Mouse (Mus musculus) stomach, embryonic 16.5 days (tissue): ENCODE data around the gene Parp9. TPM values are rescaled to one million over a fixed set of nuclear protein-coding genes. Genes with fewer than 3 reads are reported as not detected.
A peak's percentile ranks its signal among the peaks of the same experiment; 100 is the strongest.
"Not testable (repeated sequence)": the region's sequence is repeated elsewhere in the genome, so short reads cannot be mapped to it uniquely, and the experiment has no call there.

Source experiments
- ATAC-seq: fragments of 200-750 bp; cut with Nextera tagmentation; 2 replicates; pipeline ENCODE4 v1.8.0; 2017; ENCODE audit warnings: moderate number of reproducible peaks, moderate TSS enrichment; ENCODE audit not compliant: insufficient read depth, low FRiP score
- H3K27ac ChIP-seq: fragments of 300-500 bp; sonication (generic); 2 replicates; pipeline ENCODE4 v1.5.1; 2014; ENCODE audit warnings: low read length
- H3K27me3 ChIP-seq: fragments of 300-500 bp; sonication (generic); 2 replicates; pipeline ENCODE4 v1.6.1; 2014; ENCODE audit warnings: low read length, control low read depth, mixed read lengths; ENCODE audit not compliant: control insufficient read depth, insufficient read depth
- H3K36me3 ChIP-seq: fragments of 300-500 bp; sonication (generic); 2 replicates; pipeline ENCODE4 v1.6.1; 2014; ENCODE audit warnings: low read length; ENCODE audit not compliant: control insufficient read depth, insufficient read depth
- H3K4me1 ChIP-seq: fragments of 300-500 bp; sonication (generic); 2 replicates; pipeline ENCODE4 v1.6.1; 2014; ENCODE audit warnings: low read length, control low read depth, mixed read lengths; ENCODE audit not compliant: control insufficient read depth, insufficient read depth
- H3K4me2 ChIP-seq: fragments of 300-500 bp; sonication (generic); 2 replicates; pipeline ENCODE4 v1.6.1; 2014; ENCODE audit warnings: low read depth, low read length, mixed read lengths
- H3K4me3 ChIP-seq: fragments of 300-500 bp; sonication (generic); replicated peaks from 2 replicates; pipeline ENCODE4 v1.5.1; 2014; ENCODE audit warnings: mild to moderate bottlenecking, low read length
- H3K9ac ChIP-seq: fragments of 300-500 bp; sonication (generic); 2 replicates; pipeline ENCODE4 v1.6.1; 2014; ENCODE audit warnings: low read length
- H3K9me3 ChIP-seq: fragments of 300-500 bp; sonication (generic); replicated peaks from 2 replicates; pipeline ENCODE4 v1.6.1; 2016; ENCODE audit warnings: low read length, control low read depth; ENCODE audit not compliant: control insufficient read depth
- WGBS: fragments of 180-500 bp; shearing (Covaris S2); extraction: QIAGEN DNeasy Blood & Tissue Kit; methylation state at CpG from one replicate; pipeline ENCODE4 v1.1.7; 2014; 5-methylcytosine and 5-hydroxymethylcytosine counted together
- polyA plus RNA-seq: library from polyadenylated mRNA; unstranded; fragments of >200 nt; fragmentation: Nextera tagmentation; extraction: Ambion mirVana; gene quantifications from 2 replicates; pipeline ENCODE4 v1.2.1, GENCODE M21; 2015

The Parp9 gene
- polyA plus RNA-seq: 10.7 and 10.9 TPM in 2 replicates

DNA sequence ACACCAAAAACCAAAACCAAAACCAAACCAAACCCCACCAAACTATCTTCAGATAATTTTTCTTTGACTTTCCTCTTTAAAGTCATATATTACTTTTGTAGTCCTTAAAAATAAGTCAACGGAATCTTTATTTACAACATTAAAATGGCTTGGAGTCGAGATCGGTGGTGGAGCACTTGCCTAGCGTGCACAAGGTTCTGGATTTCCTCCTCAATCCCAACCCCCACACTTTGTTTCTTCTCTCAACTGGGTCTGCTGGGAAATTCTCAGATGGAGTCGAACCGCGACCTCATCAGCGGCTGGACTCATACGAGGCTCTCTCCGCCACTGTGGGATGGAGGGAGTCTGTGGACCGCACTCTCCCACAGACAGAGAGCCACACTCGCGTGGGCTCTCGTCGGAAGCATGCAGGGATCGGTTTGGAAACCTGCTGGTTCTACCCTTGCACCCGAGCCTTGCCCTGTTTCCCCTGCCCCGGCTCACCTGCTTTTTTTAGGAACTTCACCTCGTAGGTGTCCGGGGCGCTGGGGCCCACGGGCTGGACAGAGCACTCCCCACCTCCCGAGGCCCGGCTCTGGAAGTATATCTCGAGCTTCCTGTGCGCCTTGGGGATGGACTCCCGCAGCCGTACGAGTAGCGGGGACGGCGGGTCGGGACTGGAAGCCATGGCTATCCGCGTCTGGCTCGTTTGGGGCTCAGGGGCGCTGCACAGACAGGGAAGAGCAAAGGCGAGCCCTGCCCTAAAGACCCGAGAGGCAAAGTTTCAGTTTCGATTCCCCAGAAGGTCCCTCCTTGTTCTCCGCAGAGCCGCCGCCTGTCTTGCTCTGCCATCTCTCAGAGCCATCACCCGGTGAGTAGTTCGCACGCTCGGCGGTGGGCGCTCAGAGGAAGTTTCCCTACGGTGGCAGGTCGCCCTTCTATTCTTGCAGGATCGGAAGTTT, at the start of gene Parp9, which contains the start of gene Dtx3l:
Parp9 (plus strand) TSS at position 260 of the 941 bp plus-strand sequence.
Dtx3l (minus strand) TSS at position 941 of the 941 bp plus-strand sequence.
- Histone ChIP-seq H3K4me3 (peak within 1 kb of the TSS; percentile 78), H3K4me1 (0 out of 2 replicates have a peak, but pooled peaks cover 7% of the 10 kb centered on the region), H3K9me3 (no peaks in the 10 kb centered on the region), H3K27ac (peak within 1 kb of the TSS; percentile 74), H3K4me2 (peak within 1 kb of the TSS; percentile 62), H3K36me3 (0 out of 2 replicates have a peak, but pooled peaks cover 3% of the 10 kb centered on the region), H3K9ac (peak within 1 kb of the TSS; percentile 85), H3K27me3 (no peaks in the 10 kb centered on the region)
- 1% methylated on average over 52 of the region's 52 CpGs for WGBS
- peak; percentile 68; the same call in 1 of the 2 replicates for ATAC-seq

DNA sequence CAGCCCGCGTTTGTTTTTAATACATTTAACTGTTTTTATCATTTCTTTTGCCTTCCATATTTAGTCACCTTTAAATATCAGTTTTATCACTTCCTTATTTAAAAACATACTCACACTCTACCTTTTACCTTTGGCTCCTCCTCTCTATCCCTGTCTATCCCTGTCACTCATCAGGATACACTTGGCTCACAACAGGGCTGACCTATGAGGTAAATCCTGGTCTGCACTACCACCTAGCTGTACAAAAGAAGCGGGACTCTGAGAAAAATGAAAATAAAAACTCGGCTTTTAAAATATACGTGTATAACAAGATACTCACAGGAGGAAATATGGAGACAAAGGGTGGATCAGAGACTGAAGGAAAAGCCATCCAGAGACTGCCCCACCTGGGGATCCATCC, 49.4 kb upstream of the Parp9 start:
- Histone ChIP-seq H3K27ac (no peak overlapping the region), H3K4me2 (no peak overlapping the region), H3K27me3 (no peaks in the 10 kb centered on the region), H3K4me3 (no peak overlapping the region), H3K9me3 (no peaks in the 10 kb centered on the region), H3K9ac (no peak overlapping the region), H3K36me3 (no peaks in the 10 kb centered on the region), H3K4me1 (no peaks in the 10 kb centered on the region)
- ATAC-seq: no peak
- WGBS: 92% methylated on average over 5 of the region's 5 CpGs

GRCm38 (mm10) chr16:35890645-35891044, 47.6 kb upstream of the Parp9 start:
- Histone ChIP-seq H3K4me3 (no peak overlapping the region), H3K9ac (no peak overlapping the region), H3K27ac (no peak overlapping the region), H3K4me1 (no peaks in the 10 kb centered on the region), H3K27me3 (no peaks in the 10 kb centered on the region), H3K9me3 (no peaks in the 10 kb centered on the region), H3K4me2 (no peak overlapping the region), H3K36me3 (no peaks in the 10 kb centered on the region)
- 80% methylated on average over 3 of the region's 3 CpGs for WGBS
- ATAC-seq: no peak

- H3K27me3 ChIP-seq, H3K9ac ChIP-seq, H3K4me1 ChIP-seq, H3K4me3 ChIP-seq, H3K9me3 ChIP-seq, H3K36me3 ChIP-seq, ATAC-seq, H3K27ac ChIP-seq, H3K4me2 ChIP-seq: not testable (repeated sequence)
- WGBS: 67% methylated on average over 5 of the region's 5 CpGs
Observed at GRCm38 (mm10) chr16:35891603-35892002, 46.7 kb upstream of the Parp9 start.

DNA sequence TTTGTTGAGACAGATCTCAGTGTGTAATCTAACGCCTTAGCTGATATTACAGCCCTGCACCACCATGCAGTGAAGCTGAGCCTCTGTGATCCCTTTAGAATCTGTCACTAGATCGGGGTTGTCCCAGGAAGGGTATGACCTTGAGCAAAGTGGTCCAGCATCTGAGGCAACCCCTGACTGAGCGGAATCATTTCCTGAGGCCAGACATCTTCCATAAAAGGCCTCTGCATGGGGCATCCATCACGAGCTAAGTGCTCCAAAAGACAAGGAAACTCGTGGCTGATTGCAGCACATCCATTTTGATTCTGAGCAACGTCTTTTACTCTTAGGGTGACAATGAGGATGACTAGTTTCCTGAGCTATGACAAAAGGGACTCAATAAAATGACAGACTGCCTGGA, 43.3 kb upstream of the Parp9 start:
- H3K9me3 ChIP-seq: no peaks in the 10 kb centered on the region
- no peak overlapping the region for H3K27ac ChIP-seq
- H3K36me3 ChIP-seq: no peaks in the 10 kb centered on the region
- no peak for ATAC-seq
- no peaks in the 10 kb centered on the region for H3K4me1 ChIP-seq
- no peak overlapping the region for H3K4me3 ChIP-seq
- H3K9ac ChIP-seq: no peak overlapping the region
- H3K4me2 ChIP-seq: no peak overlapping the region
- H3K27me3 ChIP-seq: no peaks in the 10 kb centered on the region
- 41% methylated on average over 6 of the region's 6 CpGs for WGBS

- no peak overlapping the region for H3K9ac ChIP-seq
- no peaks in the 10 kb centered on the region for H3K36me3 ChIP-seq
- H3K27me3 ChIP-seq: no peaks in the 10 kb centered on the region
- H3K4me1 ChIP-seq: no peaks in the 10 kb centered on the region
- no peak overlapping the region for H3K27ac ChIP-seq
- WGBS: 70% methylated on average over 3 of the region's 3 CpGs
- no peak overlapping the region for H3K4me3 ChIP-seq
- H3K4me2 ChIP-seq: no peak overlapping the region
- ATAC-seq: no peak
- no peaks in the 10 kb centered on the region for H3K9me3 ChIP-seq
Observed at GRCm38 (mm10) chr16:35900541-35900940, 37.7 kb upstream of the Parp9 start.

DNA sequence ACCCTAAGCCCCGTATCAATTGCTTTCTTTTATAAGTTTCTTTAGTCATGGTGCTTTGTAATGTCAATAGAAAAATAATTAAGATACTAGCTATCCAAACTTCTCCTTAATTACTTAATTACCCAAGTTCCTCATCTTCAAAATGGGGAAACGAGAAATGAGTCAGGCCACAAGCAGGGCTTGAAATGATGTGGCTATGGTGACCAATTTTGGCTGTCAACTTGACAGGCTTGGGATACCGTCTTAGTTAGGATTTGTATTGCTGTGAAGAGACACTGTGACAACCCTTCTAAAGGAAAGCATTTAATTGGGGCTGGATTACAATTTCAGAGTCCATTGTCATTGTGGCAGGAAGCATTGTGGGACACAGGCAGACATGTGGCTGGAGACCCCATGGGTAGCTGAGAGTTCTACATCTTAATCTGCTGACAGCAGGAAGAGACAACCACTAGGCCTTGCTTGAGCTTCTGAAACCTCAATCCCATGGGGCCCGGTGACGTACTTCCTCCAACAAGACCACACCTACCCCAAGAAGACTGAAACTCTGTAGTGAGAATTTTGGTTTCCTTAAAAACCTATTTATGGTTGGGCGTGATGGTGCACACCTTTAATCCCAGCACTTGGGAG, 35.1 kb upstream of the Parp9 start:
- H3K27me3 ChIP-seq: no peaks in the 10 kb centered on the region
- no peaks in the 10 kb centered on the region for H3K4me1 ChIP-seq
- no peak overlapping the region for H3K4me2 ChIP-seq
- no peak overlapping the region for H3K27ac ChIP-seq
- WGBS: 89% methylated on average over 6 of the region's 6 CpGs
- H3K9ac ChIP-seq: no peak overlapping the region
- ATAC-seq: no peak
- no peak overlapping the region for H3K4me3 ChIP-seq
- no peaks in the 10 kb centered on the region for H3K9me3 ChIP-seq
- H3K36me3 ChIP-seq: no peaks in the 10 kb centered on the region

DNA sequence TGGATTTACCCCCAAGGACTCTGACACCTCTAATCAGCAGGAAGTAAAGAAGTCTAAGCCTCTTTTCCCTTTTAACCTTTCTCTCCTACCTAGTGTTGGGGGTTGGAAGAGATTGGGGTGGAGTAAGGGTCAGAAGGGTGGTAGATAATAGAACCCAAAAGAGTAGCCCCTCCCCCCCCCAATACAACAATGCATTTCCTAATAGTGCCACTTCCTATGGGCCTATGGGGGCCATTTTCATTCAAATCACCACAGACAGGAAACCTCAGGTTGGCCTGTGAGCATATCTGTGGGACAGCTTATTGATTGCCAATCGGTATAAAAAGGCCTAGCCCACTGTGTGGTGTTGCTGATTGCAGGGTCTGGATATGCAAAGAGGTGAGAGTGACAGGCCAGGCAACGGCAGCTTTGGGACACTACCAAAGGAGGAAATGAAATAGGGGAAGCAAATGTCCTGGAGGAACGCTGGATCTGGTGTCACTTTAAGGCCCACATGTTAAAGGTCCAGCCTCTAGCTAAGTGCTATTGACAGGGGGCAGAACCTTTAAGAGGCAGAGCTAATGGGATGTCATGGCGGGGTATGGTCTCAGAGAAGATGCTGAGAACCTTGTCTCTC, 34.0 kb upstream of the Parp9 start:
- H3K4me2 ChIP-seq: no peak overlapping the region
- no peaks in the 10 kb centered on the region for H3K36me3 ChIP-seq
- 74% methylated on average over 4 of the region's 4 CpGs for WGBS
- no peak overlapping the region for H3K9ac ChIP-seq
- no peak overlapping the region for H3K4me3 ChIP-seq
- no peaks in the 10 kb centered on the region for H3K27me3 ChIP-seq
- no peak overlapping the region for H3K27ac ChIP-seq
- H3K4me1 ChIP-seq: no peaks in the 10 kb centered on the region
- ATAC-seq: no peak
- no peaks in the 10 kb centered on the region for H3K9me3 ChIP-seq

GRCm38 (mm10) chr16:35905355-35905754, 32.9 kb upstream of the Parp9 start:
- no peak overlapping the region for H3K4me2 ChIP-seq
- no peak overlapping the region for H3K9ac ChIP-seq
- H3K27me3 ChIP-seq: no peaks in the 10 kb centered on the region
- H3K4me1 ChIP-seq: no peaks in the 10 kb centered on the region
- no peak overlapping the region for H3K27ac ChIP-seq
- 88% methylated on average over 3 of the region's 3 CpGs for WGBS
- ATAC-seq: no peak
- H3K4me3 ChIP-seq: no peak overlapping the region
- H3K36me3 ChIP-seq: no peaks in the 10 kb centered on the region
- no peaks in the 10 kb centered on the region for H3K9me3 ChIP-seq
